Mouse (Mus musculus) thymus, adult 2 months (tissue): ENCODE results near the gene Olfr156. TPM values are rescaled to one million over a fixed set of nuclear protein-coding genes. Genes with fewer than 3 reads are reported as not detected.
"Not testable (repeated sequence)": the region's sequence is repeated elsewhere in the genome, so short reads cannot be mapped to it uniquely, and the experiment has no call there.

Source experiments
- DNase-seq: peaks from one replicate; pipeline ENCODE4 v3.0.0; 2021
- H3K27ac ChIP-seq: fragments of 200-500 bp; 2 replicates; pipeline ENCODE4 v1.5.1; 2012; ENCODE audit warnings: low read length, control low read depth; ENCODE audit not compliant: control insufficient read depth, insufficient read depth
- H3K27me3 ChIP-seq: fragments of 200-500 bp; 2 replicates; pipeline ENCODE4 v1.6.1; 2012; ENCODE audit warnings: mild to moderate bottlenecking, low read length, moderate library complexity, mixed read lengths; ENCODE audit not compliant: control insufficient read depth, insufficient read depth
- H3K36me3 ChIP-seq: fragments of 200-500 bp; 2 replicates; pipeline ENCODE4 v1.6.1; 2012; ENCODE audit warnings: mild to moderate bottlenecking, low read length, moderate library complexity; ENCODE audit not compliant: control insufficient read depth, insufficient read depth
- H3K4me1 ChIP-seq: fragments of 200-500 bp; replicated peaks from 2 replicates; pipeline ENCODE4 v1.6.1; 2012; ENCODE audit warnings: low read length; ENCODE audit not compliant: control insufficient read depth, insufficient read depth
- H3K4me3 ChIP-seq: fragments of 200-500 bp; 2 replicates; pipeline ENCODE4 v1.5.1; 2012; ENCODE audit warnings: mild to moderate bottlenecking, low read length, control low read depth, moderate library complexity; ENCODE audit not compliant: control insufficient read depth, insufficient read depth
- CTCF ChIP-seq: fragments of 200-500 bp; IDR thresholded peaks from 2 replicates; pipeline ENCODE4 v1.5.1; 2012; ENCODE audit warnings: mild to moderate bottlenecking, control low read depth, low read length, moderate library complexity, borderline replicate concordance; ENCODE audit not compliant: control insufficient read depth, poor library complexity, insufficient read depth; ENCODE audit errors: extremely low read depth
- POLR2A ChIP-seq: fragments of 200-500 bp; IDR thresholded peaks from 2 replicates; pipeline ENCODE4 v1.6.1; 2012; ENCODE audit warnings: mild to moderate bottlenecking, low read length, control low read depth, moderate library complexity; ENCODE audit not compliant: control insufficient read depth, poor library complexity, insufficient read depth; ENCODE audit errors: extremely low read depth
- WGBS: fragments of 180-500 bp; shearing (Covaris S2); methylation state at CpG from one replicate; pipeline ENCODE4 v1.1.7; 2018; 5-methylcytosine and 5-hydroxymethylcytosine counted together
- polyA plus RNA-seq: library from polyadenylated mRNA; depleted of rRNA; stranded (reverse); fragments of >200 nt; gene quantifications from 2 replicates; pipeline ENCODE4 v1.2.3, GENCODE M21; 2012; rRNA removed

The Olfr156 gene
- polyA plus RNA-seq, 1 experiment: not detected

GRCm38 (mm10) chr4:43822896-43823550 lies 672 bp downstream of the Olfr156 start:
- Histone ChIP-seq H3K4me3 (no peak overlapping the region), H3K36me3 (no peaks in the 10 kb centered on the region), H3K27me3 (no peaks in the 10 kb centered on the region), H3K27ac (no peak overlapping the region), H3K4me1 (no peaks in the 10 kb centered on the region)
- DNase-seq: no peak
- 66% methylated on average over 13 of the region's 13 CpGs for WGBS
- TF ChIP-seq POLR2A: no peak
- no peak for TF ChIP-seq CTCF

DNA sequence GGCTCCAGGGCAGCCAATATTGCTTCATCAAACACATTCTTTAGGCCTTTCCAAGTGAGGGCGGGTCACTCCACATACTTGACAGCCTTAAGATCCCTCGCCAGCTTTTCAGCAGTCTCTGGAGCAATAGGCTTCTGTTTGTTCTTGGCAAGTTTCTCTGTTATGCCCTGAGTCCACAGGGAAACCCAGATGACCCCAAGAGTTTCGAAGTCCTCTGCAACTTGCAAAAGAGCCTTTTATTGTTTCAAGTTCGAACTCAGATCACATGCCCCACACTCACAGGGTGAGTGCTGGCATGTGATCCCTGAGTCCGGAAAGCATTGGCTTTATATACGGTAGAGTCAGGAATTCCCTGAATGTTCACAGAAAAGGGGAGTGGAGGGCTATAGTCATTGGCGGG lies 24.8 kb downstream of the Olfr156 start:
- Histone ChIP-seq H3K27me3 (no peaks in the 10 kb centered on the region), H3K4me1 (no peaks in the 10 kb centered on the region), H3K27ac (no peak overlapping the region), H3K36me3 (no peaks in the 10 kb centered on the region), H3K4me3 (no peak overlapping the region)
- DNase-seq: no peak
- TF ChIP-seq POLR2A: no peak
- TF ChIP-seq CTCF: no peak
- 83% methylated on average over 7 of the region's 7 CpGs for WGBS

GRCm38 (mm10) chr4:43795844-43796243 lies 27.9 kb downstream of the Olfr156 start:
- not testable (repeated sequence) for H3K4me3 ChIP-seq, H3K4me1 ChIP-seq, DNase-seq, H3K27ac ChIP-seq, H3K27me3 ChIP-seq, H3K36me3 ChIP-seq
- 93% methylated on average over 5 of the region's 5 CpGs for WGBS

- H3K4me3 ChIP-seq: no peak overlapping the region
- H3K36me3 ChIP-seq: no peaks in the 10 kb centered on the region
- H3K27ac ChIP-seq: no peak overlapping the region
- no peak for DNase-seq
- WGBS: 79% methylated on average over 6 of the region's 6 CpGs
- TF ChIP-seq CTCF (no peak), POLR2A (no peak)
- H3K4me1 ChIP-seq: no peaks in the 10 kb centered on the region
- no peaks in the 10 kb centered on the region for H3K27me3 ChIP-seq
Observed at GRCm38 (mm10) chr4:43795296-43795695, 28.4 kb downstream of the Olfr156 start.

DNA sequence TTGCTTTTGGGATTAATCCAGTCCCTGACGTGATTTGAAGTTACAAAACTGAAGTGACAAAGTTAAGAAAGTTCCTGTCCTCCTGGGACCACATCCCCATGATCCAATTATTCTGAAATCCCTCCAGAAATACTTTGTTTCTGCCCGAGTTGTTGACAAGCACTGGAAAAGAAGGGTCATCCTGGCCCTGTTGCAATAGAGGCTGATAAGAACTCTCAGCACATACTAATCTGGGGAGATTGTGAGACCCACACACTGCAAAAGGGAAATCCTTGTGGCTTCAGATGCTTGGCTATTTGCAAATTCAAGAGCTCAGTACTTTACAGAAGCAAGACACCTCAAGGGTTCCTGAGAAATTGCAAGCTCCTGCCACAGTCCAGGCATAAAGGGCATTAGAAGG lies 51.4 kb downstream of the Olfr156 start:
- H3K27ac ChIP-seq: no peak overlapping the region
- H3K36me3 ChIP-seq: no peaks in the 10 kb centered on the region
- DNase-seq: no peak
- no peaks in the 10 kb centered on the region for H3K4me1 ChIP-seq
- TF ChIP-seq CTCF (no peak), POLR2A (no peak)
- no peak overlapping the region for H3K4me3 ChIP-seq
- no peaks in the 10 kb centered on the region for H3K27me3 ChIP-seq
- WGBS: 54% methylated on average over 2 of the region's 2 CpGs

- TF ChIP-seq POLR2A: no peak
- no peak for TF ChIP-seq CTCF
- no peaks in the 10 kb centered on the region for H3K4me1 ChIP-seq
- no peaks in the 10 kb centered on the region for H3K27me3 ChIP-seq
- no peak for DNase-seq
- no peak overlapping the region for H3K4me3 ChIP-seq
- no peak overlapping the region for H3K27ac ChIP-seq
- 60% methylated on average over 6 of the region's 6 CpGs for WGBS
- H3K36me3 ChIP-seq: no peaks in the 10 kb centered on the region
Observed at GRCm38 (mm10) chr4:43771626-43772025, 52.1 kb downstream of the Olfr156 start.

DNA sequence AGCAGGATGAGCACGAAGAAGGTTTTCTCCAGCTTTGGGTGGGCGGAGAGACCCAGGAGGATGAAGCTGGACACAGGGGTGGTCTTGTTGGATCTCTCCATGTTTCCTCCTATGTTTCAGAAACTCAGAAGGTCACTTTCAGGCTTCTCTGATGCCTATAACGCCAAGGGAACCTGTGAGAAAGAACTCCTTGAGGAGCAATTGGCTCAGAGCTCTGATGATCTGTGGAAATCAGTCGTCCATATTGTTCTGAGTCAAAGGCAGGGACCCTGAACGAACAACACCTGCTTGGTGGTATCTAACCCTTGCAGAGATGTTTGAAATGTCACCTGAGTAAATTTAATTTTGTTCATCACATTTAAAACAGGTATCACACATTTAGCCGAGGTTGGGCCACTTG lies 52.8 kb downstream of the Olfr156 start, which contains the start of gene Olfr159:
Gene Olfr159, minus strand, starts transcription at position 101 of the 400 bp plus-strand sequence.
- no peak within 1 kb of the TSS for H3K4me3 ChIP-seq
- no peak within 1 kb of the TSS for H3K27ac ChIP-seq
- WGBS: 88% methylated on average over 6 of the region's 6 CpGs
- H3K4me1 ChIP-seq: no peaks in the 10 kb centered on the region
- TF ChIP-seq POLR2A (no peak), CTCF (no peak)
- H3K36me3 ChIP-seq: no peaks in the 10 kb centered on the region
- no peaks in the 10 kb centered on the region for H3K27me3 ChIP-seq
- DNase-seq: no peak

Other genes with a start within 250 kb of the Olfr156 start
- 99.6 and 114 TPM in 2 replicates for gene Rgp1, start 245.2 kb downstream of the Olfr156 start, polyA plus RNA-seq
- gene Gba2, start 245.0 kb downstream of the Olfr156 start, polyA plus RNA-seq: 85.4 and 87.0 TPM in 2 replicates
- gene Msmp, start 239.4 kb downstream of the Olfr156 start, polyA plus RNA-seq: not detected in 2 replicates
- gene Npr2, start 192.0 kb downstream of the Olfr156 start, polyA plus RNA-seq: 5.2 and 6.3 TPM in 2 replicates
- 1.00 and 1.0 TPM in 2 replicates for gene Spag8, start 170.3 kb downstream of the Olfr156 start, polyA plus RNA-seq
- 28.8 and 41.5 TPM in 2 replicates for gene Hint2, start 167.4 kb downstream of the Olfr156 start, polyA plus RNA-seq
- gene Tmem8b, start 154.9 kb downstream of the Olfr156 start, polyA plus RNA-seq: 9.0 and 10.0 TPM in 2 replicates
- gene Fam221b, start 154.8 kb downstream of the Olfr156 start, polyA plus RNA-seq: 0.03 TPM in 1 of 2 replicates, not detected in the other
- not detected in 2 replicates for gene Olfr70, start 123.1 kb downstream of the Olfr156 start, polyA plus RNA-seq
- gene Olfr71, start 113.6 kb downstream of the Olfr156 start, polyA plus RNA-seq: not detected in 2 replicates
- 1.2 and 1.8 TPM in 2 replicates for gene Hrct1, start 96.7 kb downstream of the Olfr156 start, polyA plus RNA-seq
- gene Spaar, start 93.9 kb downstream of the Olfr156 start, polyA plus RNA-seq: 0.64 and 0.96 TPM in 2 replicates
- not detected in 2 replicates for gene Olfr159, start 52.9 kb downstream of the Olfr156 start, polyA plus RNA-seq
- 0.01 and 0.11 TPM in 2 replicates for gene Olfr157, start 16.3 kb upstream of the Olfr156 start, polyA plus RNA-seq
- gene Olfr155, start 27.7 kb upstream of the Olfr156 start, polyA plus RNA-seq: not detected in 2 replicates
- 2.8 and 3.3 TPM in 2 replicates for gene Reck, start 51.6 kb upstream of the Olfr156 start, polyA plus RNA-seq
- 20.6 and 23.4 TPM in 2 replicates for gene Glipr2, start 133.5 kb upstream of the Olfr156 start, polyA plus RNA-seq
- 0.11 and 0.32 TPM in 2 replicates for gene Ccin, start 159.6 kb upstream of the Olfr156 start, polyA plus RNA-seq
- 184 and 193 TPM in 2 replicates for gene Clta, start 180.6 kb upstream of the Olfr156 start, polyA plus RNA-seq